Mouse (Mus musculus) 416B (cell line): Measurements from ENCODE around the gene Coa4.
"Not testable (repeated sequence)": the region's sequence is repeated elsewhere in the genome, so short reads cannot be mapped to it uniquely, and the experiment has no call there.

Experiments
- DNase-seq: peaks from one replicate; pipeline ENCODE4 v3.0.0; 2011; ENCODE audit warnings: low read depth

Coa4 gene

GRCm38 (mm10) chr7:100561861-100562587 is 25.2 kb downstream of the Coa4 start:
- DNase-seq, result no peak

- DNase-seq, result not testable (repeated sequence)
These were observed 30.4 kb downstream of the Coa4 start for GRCm38 (mm10) chr7:100567238-100567637.

GRCm38 (mm10) chr7:100569907-100570306 is 33.0 kb downstream of the Coa4 start:
- no peak for DNase-seq

GRCm38 (mm10) chr7:100570930-100571715 is 34.3 kb downstream of the Coa4 start:
- DNase-seq, result no peak

GRCm38 (mm10) chr7:100572061-100572460 is 35.2 kb downstream of the Coa4 start:
- DNase-seq, result no peak

- DNase-seq, result no peak
These were observed 35.8 kb downstream of the Coa4 start for GRCm38 (mm10) chr7:100572704-100573103.

- no peak for DNase-seq
These were observed 41.9 kb downstream of the Coa4 start for GRCm38 (mm10) chr7:100578794-100579193.

- no peak for DNase-seq
These were observed 45.4 kb downstream of the Coa4 start for GRCm38 (mm10) chr7:100582235-100582634.

GRCm38 (mm10) chr7:100582727-100583236 is 45.9 kb downstream of the Coa4 start:
- peak; percentile 95 for DNase-seq

GRCm38 (mm10) chr7:100589816-100590215 is 52.9 kb downstream of the Coa4 start:
- peak; percentile 84 for DNase-seq
